Mouse (Mus musculus) midbrain, embryonic 16.5 days (tissue): ENCODE data around the gene Pdlim4. TPM values are rescaled to one million over a fixed set of nuclear protein-coding genes. Genes with fewer than 3 reads are reported as not detected.

Experiments used
- ATAC-seq: fragments of 200-750 bp; cut with Nextera tagmentation; 2 replicates; pipeline ENCODE4 v1.8.0; 2017; ENCODE audit warnings: moderate TSS enrichment
- H3K27ac ChIP-seq: fragments of 300-500 bp; sonication (generic); 2 replicates; pipeline ENCODE4 v1.5.1; 2014; ENCODE audit warnings: mild to moderate bottlenecking, low read length, mixed read lengths
- H3K27me3 ChIP-seq: fragments of 300-500 bp; sonication (generic); 2 replicates; pipeline ENCODE4 v1.6.1; 2014; ENCODE audit warnings: low read depth, low read length, mixed read lengths; ENCODE audit not compliant: control insufficient read depth, insufficient read depth
- H3K36me3 ChIP-seq: fragments of 300-500 bp; sonication (generic); 2 replicates; pipeline ENCODE4 v1.6.1; 2014; ENCODE audit warnings: mild to moderate bottlenecking, low read length, moderate library complexity, mixed read lengths; ENCODE audit not compliant: control insufficient read depth, insufficient read depth
- H3K4me1 ChIP-seq: fragments of 300-500 bp; sonication (generic); 2 replicates; pipeline ENCODE4 v1.6.1; 2014; ENCODE audit warnings: mild to moderate bottlenecking, low read length, mixed read lengths; ENCODE audit not compliant: control insufficient read depth, insufficient read depth
- H3K4me2 ChIP-seq: fragments of 300-500 bp; sonication (generic); 2 replicates; pipeline ENCODE4 v1.6.1; 2014; ENCODE audit warnings: mild to moderate bottlenecking, low read length, mixed read lengths
- H3K4me3 ChIP-seq: fragments of 300-500 bp; sonication (generic); 2 replicates; pipeline ENCODE4 v1.5.1; 2014; ENCODE audit warnings: low read depth, mild to moderate bottlenecking, low read length, moderate library complexity, mixed read lengths
- H3K9ac ChIP-seq: fragments of 300-500 bp; sonication (generic); 2 replicates; pipeline ENCODE4 v1.6.1; 2014; ENCODE audit warnings: low read depth, low read length, mixed read lengths
- H3K9me3 ChIP-seq: fragments of 300-500 bp; sonication (generic); replicated peaks from 2 replicates; pipeline ENCODE4 v1.6.1; 2014; ENCODE audit warnings: mild to moderate bottlenecking, low read length, mixed read lengths; ENCODE audit not compliant: control insufficient read depth, poor library complexity, severe bottlenecking
- WGBS: fragments of 180-500 bp; shearing (Covaris S2); extraction: QIAGEN DNeasy Blood & Tissue Kit; methylation state at CpG from one replicate; pipeline ENCODE4 v1.1.7; 2014; 5-methylcytosine and 5-hydroxymethylcytosine counted together
- polyA plus RNA-seq: library from polyadenylated mRNA; unstranded; fragments of >200 nt; fragmentation: Nextera tagmentation; extraction: Ambion mirVana; gene quantifications from 2 replicates; pipeline ENCODE4 v1.2.1, GENCODE M21; 2015

Pdlim4 gene
- polyA plus RNA-seq, 1 experiment from 2014 or later, result 26.7 TPM

DNA sequence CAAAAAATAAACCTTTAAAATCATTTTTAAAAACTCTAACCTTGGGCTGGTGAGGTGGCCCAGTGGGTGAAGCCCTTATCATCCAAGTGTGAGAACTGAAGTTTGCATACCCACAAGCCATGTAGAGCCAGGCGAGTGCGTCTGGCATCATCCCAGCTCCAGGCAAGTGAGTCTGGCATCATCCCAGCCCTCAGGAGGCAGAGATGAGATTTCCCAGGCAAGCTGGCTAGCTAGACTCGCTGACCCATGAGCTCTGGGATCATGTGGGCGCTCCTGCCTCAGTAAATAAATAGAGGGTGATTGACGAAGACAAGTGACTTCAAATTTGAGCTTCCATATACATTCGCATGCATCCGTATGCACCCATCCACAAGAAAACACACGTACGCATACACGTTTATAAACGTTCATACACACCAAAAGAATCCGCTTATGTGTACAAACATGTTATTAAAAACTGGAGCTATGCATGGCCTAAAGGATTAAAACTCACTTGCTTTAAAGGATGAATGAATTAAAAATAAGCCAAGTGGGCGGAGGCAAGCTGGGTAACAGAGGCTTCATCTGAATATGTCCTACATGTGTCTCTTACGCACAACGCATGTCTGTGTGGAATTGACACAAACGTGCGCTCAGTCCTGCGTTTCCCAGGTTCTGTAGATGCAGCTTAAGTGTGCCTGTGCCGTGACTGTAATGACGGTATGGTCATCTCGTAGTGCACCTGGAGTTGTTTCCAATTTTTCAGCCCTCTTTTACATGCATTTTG is 43.3 kb upstream of the Pdlim4 start:
- ATAC-seq, result 0 out of 2 replicates have a peak, but pooled peaks have one; percentile 15
- Histone ChIP-seq H3K27ac (peak overlapping the region; percentile 56), H3K27me3 (no peaks in the 10 kb centered on the region), H3K4me2 (no peak overlapping the region; the same call in 1 of the 2 replicates), H3K4me3 (no peak overlapping the region), H3K9ac (no peak overlapping the region), H3K36me3 (no peaks in the 10 kb centered on the region), H3K9me3 (no peaks in the 10 kb centered on the region), H3K4me1 (peaks cover 18% of the 10 kb centered on the region)
- WGBS, result 67% methylated on average over 21 of the region's 21 CpGs

DNA sequence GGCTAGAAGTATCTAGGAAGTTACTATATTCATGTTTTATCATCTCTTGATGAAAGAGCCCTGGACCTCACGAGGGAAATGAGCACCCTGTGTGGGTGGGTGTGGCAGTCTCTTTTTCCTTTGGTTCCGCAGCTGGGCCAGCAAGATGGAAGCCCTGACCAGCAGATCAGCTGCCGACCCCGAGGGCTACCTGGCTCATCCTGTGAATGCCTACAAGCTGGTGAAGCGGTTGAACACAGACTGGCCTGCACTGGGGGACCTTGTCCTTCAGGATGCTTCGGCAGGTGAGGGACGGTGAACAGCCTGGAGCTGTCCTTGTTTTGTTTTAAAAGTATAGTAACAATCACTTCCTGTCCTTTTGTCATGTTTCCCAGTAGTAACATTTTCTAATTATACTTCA is 42.5 kb upstream of the Pdlim4 start:
- no peak overlapping the region for H3K9ac ChIP-seq
- H3K27ac ChIP-seq, result no peak overlapping the region
- no peaks in the 10 kb centered on the region for H3K36me3 ChIP-seq
- no peak for ATAC-seq
- H3K4me1 ChIP-seq, result peaks cover 18% of the 10 kb centered on the region
- H3K27me3 ChIP-seq, result no peaks in the 10 kb centered on the region
- WGBS, result 89% methylated on average over 7 of the region's 7 CpGs
- H3K4me3 ChIP-seq, result no peak overlapping the region
- no peak overlapping the region for H3K4me2 ChIP-seq
- no peaks in the 10 kb centered on the region for H3K9me3 ChIP-seq

DNA sequence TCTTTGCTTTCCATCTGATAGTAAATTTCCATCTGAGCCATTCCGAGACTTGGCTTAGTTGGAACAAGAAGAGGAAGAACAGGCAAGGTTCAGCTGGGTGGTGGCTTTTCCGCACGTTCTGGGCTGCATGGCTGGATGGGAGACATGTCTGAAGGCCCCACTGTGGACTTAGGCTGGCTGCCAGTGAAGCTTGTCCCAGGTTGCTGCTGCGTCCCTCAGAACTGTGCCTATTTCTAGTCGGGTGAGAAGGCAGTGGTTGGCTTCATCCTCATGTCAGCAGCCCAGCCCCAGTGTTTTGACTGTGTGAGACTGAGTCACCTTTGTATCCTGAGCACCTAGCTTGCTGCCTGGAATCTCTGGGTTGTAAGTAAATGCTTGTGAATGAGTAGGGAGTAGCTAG is 40.1 kb upstream of the Pdlim4 start:
- no peaks in the 10 kb centered on the region for H3K27me3 ChIP-seq
- no peaks in the 10 kb centered on the region for H3K36me3 ChIP-seq
- no peak overlapping the region for H3K4me2 ChIP-seq
- H3K9me3 ChIP-seq, result no peaks in the 10 kb centered on the region
- whole genome bisulfite sequencing, result 91% methylated on average over 5 of the region's 5 CpGs
- H3K27ac ChIP-seq, result no peak overlapping the region
- ATAC-seq, result no peak
- peaks cover 16% of the 10 kb centered on the region for H3K4me1 ChIP-seq
- H3K9ac ChIP-seq, result no peak overlapping the region
- H3K4me3 ChIP-seq, result no peak overlapping the region

DNA sequence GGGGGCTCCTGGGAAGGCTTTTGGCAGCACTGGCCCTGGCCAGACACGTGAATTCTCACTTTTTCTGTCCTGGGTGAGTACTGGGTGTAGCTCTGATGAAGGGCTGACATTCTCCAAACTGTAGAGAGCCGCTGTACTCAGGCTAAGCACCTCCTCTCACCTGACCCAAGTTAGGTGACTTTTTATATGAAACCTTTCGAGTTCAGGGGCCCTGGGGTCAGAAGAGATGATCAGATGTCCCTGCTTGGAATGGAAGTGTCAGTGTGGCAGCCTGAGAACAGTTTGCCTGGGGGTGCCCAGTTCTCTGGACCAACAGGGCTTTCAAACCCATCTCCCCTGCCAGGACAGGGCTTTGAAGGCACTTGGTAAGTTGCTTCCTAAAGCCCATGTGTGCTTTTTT is 39.3 kb upstream of the Pdlim4 start:
- Histone ChIP-seq H3K9me3 (no peaks in the 10 kb centered on the region), H3K4me2 (no peak overlapping the region), H3K27ac (no peak overlapping the region), H3K4me3 (no peak overlapping the region), H3K27me3 (no peaks in the 10 kb centered on the region), H3K36me3 (no peaks in the 10 kb centered on the region), H3K9ac (no peak overlapping the region), H3K4me1 (peaks cover 9% of the 10 kb centered on the region; the same call in 1 of the 2 replicates)
- WGBS, result 60% methylated on average over 3 of the region's 3 CpGs
- ATAC-seq, result no peak

DNA sequence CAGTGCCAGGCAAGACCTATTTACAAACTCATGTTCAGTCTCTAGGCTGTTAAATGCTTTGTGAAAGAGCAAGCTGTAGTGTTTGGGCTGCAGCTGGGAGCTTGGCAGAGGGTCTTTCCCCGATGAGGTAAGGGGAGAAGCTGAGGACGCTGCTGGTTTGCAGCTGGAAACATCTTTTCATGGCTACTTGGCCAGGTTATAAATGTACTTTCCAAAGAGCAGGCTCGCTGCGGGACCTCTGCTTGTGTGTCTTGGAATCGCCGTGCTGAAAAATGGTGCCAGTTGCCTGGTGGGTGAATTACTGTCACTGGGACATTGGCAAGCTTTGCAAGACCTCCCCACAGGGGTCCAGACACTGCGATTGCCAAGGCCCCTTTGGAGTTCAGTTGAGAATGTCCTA is 38.4 kb upstream of the Pdlim4 start:
- Histone ChIP-seq H3K36me3 (no peaks in the 10 kb centered on the region), H3K4me1 (0 out of 2 replicates have a peak, but pooled peaks cover 3% of the 10 kb centered on the region), H3K4me3 (no peak overlapping the region), H3K9me3 (no peaks in the 10 kb centered on the region), H3K4me2 (no peak overlapping the region), H3K27me3 (no peaks in the 10 kb centered on the region), H3K9ac (no peak overlapping the region), H3K27ac (no peak overlapping the region)
- 73% methylated on average over 7 of the region's 7 CpGs for WGBS
- no peak for ATAC-seq

DNA sequence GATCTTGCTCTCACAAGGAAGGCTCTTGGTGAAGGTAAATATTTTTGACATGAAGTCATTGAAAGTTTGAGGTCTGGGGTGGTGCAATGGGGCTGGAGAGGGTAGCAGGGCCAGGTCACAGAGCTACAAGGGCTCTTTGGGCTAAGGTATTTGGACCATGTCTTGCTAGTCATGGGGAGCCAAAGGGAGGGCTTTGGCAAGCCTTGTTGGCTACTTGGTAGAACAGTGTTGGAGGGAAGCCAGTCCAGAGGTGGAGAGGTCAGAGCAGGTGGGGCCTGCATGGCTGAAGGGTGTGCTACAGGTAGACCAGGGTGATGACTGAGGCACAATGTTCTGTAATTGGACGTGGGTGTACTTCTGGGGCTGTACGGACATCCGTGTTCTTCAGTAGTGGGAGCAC is 37.9 kb upstream of the Pdlim4 start:
- Histone ChIP-seq H3K4me3 (no peak overlapping the region), H3K9me3 (no peaks in the 10 kb centered on the region), H3K4me2 (no peak overlapping the region), H3K4me1 (no peaks in the 10 kb centered on the region; the same call in 1 of the 2 replicates), H3K27ac (no peak overlapping the region), H3K9ac (no peak overlapping the region), H3K27me3 (no peaks in the 10 kb centered on the region), H3K36me3 (no peaks in the 10 kb centered on the region)
- 76% methylated on average over 3 of the region's 3 CpGs for WGBS
- no peak for ATAC-seq

DNA sequence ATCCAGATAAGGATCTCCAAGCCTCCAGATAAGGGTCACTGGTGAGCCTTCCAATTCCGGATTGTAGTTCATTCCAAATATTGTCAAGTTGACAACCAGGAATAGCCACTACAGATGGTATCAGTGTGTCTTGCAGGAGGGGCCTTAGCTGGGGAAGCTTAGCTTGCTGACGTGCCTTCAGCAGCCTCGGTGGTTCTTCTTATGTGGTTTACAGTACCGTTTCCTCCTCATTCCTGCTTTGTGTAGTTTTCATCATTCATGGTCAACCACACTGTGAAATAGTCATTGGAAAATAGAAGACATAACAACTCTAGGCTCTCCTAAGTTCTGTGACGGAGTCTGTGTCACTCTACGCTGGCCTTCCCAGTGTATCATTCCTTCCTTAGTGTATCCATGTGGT is 36.2 kb upstream of the Pdlim4 start:
- no peak overlapping the region for H3K4me2 ChIP-seq
- H3K9me3 ChIP-seq, result no peaks in the 10 kb centered on the region
- 91% methylated on average over 6 of the region's 6 CpGs for WGBS
- H3K9ac ChIP-seq, result no peak overlapping the region
- no peak for ATAC-seq
- H3K27me3 ChIP-seq, result no peaks in the 10 kb centered on the region
- H3K4me3 ChIP-seq, result no peak overlapping the region
- no peaks in the 10 kb centered on the region for H3K36me3 ChIP-seq
- H3K4me1 ChIP-seq, result no peaks in the 10 kb centered on the region; the same call in 1 of the 2 replicates
- H3K27ac ChIP-seq, result no peak overlapping the region

DNA sequence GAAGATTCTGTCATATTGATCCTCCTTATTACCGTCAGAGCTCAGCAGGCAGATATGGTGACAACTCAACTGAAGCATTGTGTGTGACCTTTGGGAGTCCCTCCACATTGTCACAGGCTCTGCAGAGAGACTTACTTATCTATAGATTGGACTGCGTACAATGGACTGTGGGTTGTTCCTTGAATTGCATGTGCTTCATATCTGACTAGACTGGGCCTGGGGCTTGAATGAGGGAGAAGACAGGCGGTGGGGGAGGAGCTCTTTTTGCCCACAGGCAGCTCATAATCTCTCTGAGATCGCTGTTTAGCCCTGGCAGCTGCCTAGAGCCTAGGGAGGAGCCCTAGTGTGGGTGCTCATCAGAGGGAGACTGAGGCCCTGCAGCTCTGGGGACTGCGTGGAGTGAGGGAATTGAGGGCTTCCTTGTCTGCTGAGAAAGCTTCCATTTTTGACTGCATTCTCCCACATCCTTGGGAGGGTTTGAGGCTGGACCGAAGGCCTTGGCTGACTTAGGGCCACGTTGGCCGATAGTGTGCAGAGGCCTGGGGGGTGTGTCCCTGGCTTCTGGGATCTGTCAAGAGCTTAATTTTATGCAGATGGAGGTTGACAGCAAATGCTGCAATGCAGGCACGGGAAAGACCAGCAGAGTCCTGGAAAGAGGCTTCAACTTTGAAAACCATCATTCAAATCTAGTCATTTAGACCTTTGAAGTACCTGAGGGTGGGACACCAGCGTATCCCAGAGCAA is 34.1 kb upstream of the Pdlim4 start:
- Histone ChIP-seq H3K9me3 (no peaks in the 10 kb centered on the region), H3K9ac (no peak overlapping the region), H3K27ac (no peak overlapping the region), H3K4me1 (no peaks in the 10 kb centered on the region; the same call in 1 of the 2 replicates), H3K4me2 (no peak overlapping the region), H3K36me3 (no peaks in the 10 kb centered on the region), H3K27me3 (no peaks in the 10 kb centered on the region), H3K4me3 (no peak overlapping the region)
- ATAC-seq, result no peak
- 74% methylated on average over 10 of the region's 10 CpGs for WGBS

DNA sequence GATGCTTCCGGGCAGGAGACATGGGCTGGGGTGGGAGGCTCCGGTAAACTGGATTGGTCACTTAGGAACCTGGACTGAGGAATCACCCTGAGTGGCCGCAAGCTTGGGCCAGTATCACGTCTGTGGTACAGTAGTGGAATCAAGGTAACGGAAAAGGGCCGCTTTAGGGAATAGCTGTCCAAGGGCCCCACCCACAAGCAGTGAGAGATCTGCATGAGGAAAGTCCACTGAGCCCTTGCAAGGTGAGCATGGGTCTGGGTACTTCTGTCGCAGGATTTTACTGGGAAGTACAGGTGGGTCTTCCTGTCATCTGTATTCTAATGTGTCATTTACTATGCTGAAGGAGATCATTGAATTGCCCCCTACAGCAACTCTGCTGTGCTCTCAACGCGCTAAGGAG is 32.9 kb upstream of the Pdlim4 start:
- Histone ChIP-seq H3K27me3 (no peaks in the 10 kb centered on the region), H3K9me3 (no peaks in the 10 kb centered on the region), H3K4me1 (no peaks in the 10 kb centered on the region; the same call in 1 of the 2 replicates), H3K9ac (no peak overlapping the region; the same call in 1 of the 2 replicates), H3K36me3 (no peaks in the 10 kb centered on the region), H3K27ac (no peak overlapping the region), H3K4me2 (peak overlapping the region; percentile 99), H3K4me3 (peak overlapping the region; percentile 66)
- WGBS, result 79% methylated on average over 9 of the region's 9 CpGs
- ATAC-seq, result peak; percentile 37; the same call in 1 of the 2 replicates
